ENCODE assay signal across 9 mouse cellular contexts in the genomic region with DNA sequence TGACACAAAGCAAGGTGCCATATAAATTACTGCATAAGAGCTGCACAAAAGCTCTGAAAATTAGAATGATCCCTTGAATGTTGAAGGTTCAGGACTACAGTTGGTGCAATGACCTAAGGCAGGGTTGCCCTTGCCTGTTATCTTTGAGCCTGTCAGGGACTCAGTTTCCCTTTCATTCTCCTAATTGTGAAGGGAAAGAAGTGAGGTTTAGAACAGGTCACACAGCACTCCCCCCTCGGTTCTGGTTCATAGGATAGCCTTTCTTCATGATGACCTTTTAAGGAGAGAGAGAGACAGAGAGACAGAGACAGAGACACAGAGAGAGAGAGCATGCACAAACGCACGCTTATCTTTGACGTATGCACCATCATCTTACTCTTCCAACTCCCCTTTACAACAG. TPM values are rescaled to one million over a fixed set of nuclear protein-coding genes. Genes with fewer than 3 reads are reported as not detected.
DNase-seq lines count a peak whose midpoint lies in the region; ATAC-seq lines count a peak whose summit lies in the region.
"Had no signal": no experiment of that assay in that cellular context is flagged by ENCODE, and none has a peak within 500 bp of the region (broad histone marks: within the 10 kb centered on the region; RNA-seq: fewer than 3 reads in every experiment).

No protein-coding gene starts in this region.

- ATAC-seq in heart, embryonic 15.5 days (replicated peaks; ENCODE audit: insufficient number of reproducible peaks, insufficient read depth, low FRiP score, low read depth): no peak
- ATAC-seq in hindbrain, embryonic 14.5 days (ENCODE audit: low FRiP score): no peak
- no peak for ATAC-seq in midbrain, embryonic 14.5 days (ENCODE audit: low FRiP score, low TSS enrichment)
- ATAC-seq: CD4-positive, CD25-positive, alpha-beta regulatory T cell, adult 4 months had no signal

- H3K27me3 ChIP-seq in heart, embryonic 15.5 days: no peaks in the 10 kb centered on the region
- H3K27me3 ChIP-seq in embryonic facial prominence, embryonic 10.5 days (replicated peaks; ENCODE audit: low read depth, poor library complexity, severe bottlenecking): peaks cover 4% of the 10 kb centered on the region
- H3K27me3 ChIP-seq in hindbrain, embryonic 14.5 days (ENCODE audit: control insufficient read depth, insufficient read depth, low read length): no peaks in the 10 kb centered on the region
- H3K27me3 ChIP-seq in midbrain, embryonic 14.5 days (ENCODE audit: control insufficient read depth, insufficient read depth, low read length): no peaks in the 10 kb centered on the region

- H3K4me3 ChIP-seq in heart, embryonic 15.5 days: no peak overlapping the region
- peak overlapping the region; percentile 77 for H3K4me3 ChIP-seq in embryonic facial prominence, embryonic 10.5 days
- peak overlapping the region; percentile 60 for H3K4me3 ChIP-seq in hindbrain, embryonic 14.5 days (replicated peaks; ENCODE audit: low read length)
- no peak overlapping the region for H3K4me3 ChIP-seq in midbrain, embryonic 14.5 days (replicated peaks; ENCODE audit: low read depth, low read length)

- H3K4me2 ChIP-seq in heart, embryonic 15.5 days: peak overlapping the region; percentile 70; the same call in 1 of the 2 replicates
- H3K4me2 ChIP-seq in hindbrain, embryonic 14.5 days (replicated peaks): peak overlapping the region; percentile 79
- peak overlapping the region; percentile 79 for H3K4me2 ChIP-seq in midbrain, embryonic 14.5 days (ENCODE audit: low read length)

- WGBS in heart, embryonic 15.5 days: 65% methylated on average over 4 of the region's 4 CpGs
- WGBS in embryonic facial prominence, embryonic 10.5 days: 80% methylated on average over 4 of the region's 4 CpGs
- 89% methylated on average over 4 of the region's 4 CpGs for WGBS in hindbrain, embryonic 14.5 days
- WGBS in midbrain, embryonic 14.5 days: 81% methylated on average over 4 of the region's 4 CpGs

- H3K36me3 ChIP-seq in heart, embryonic 15.5 days: no peaks in the 10 kb centered on the region
- H3K36me3 ChIP-seq in embryonic facial prominence, embryonic 10.5 days (replicated peaks): no peaks in the 10 kb centered on the region
- no peaks in the 10 kb centered on the region for H3K36me3 ChIP-seq in hindbrain, embryonic 14.5 days (replicated peaks; ENCODE audit: control insufficient read depth, insufficient read depth)
- no peaks in the 10 kb centered on the region for H3K36me3 ChIP-seq in midbrain, embryonic 14.5 days (ENCODE audit: control insufficient read depth, insufficient read depth, low read length)

- no peak overlapping the region for H3K27ac ChIP-seq in heart, embryonic 15.5 days
- no peak overlapping the region for H3K27ac ChIP-seq in embryonic facial prominence, embryonic 10.5 days (replicated peaks)
- no peak overlapping the region for H3K27ac ChIP-seq in hindbrain, embryonic 14.5 days
- H3K27ac ChIP-seq in midbrain, embryonic 14.5 days (replicated peaks; ENCODE audit: low read depth, low read length): no peak overlapping the region

- intact Hi-C loops in heart, postnatal 14 days (cut with DNase I): loop anchor here (2.0 kb wide), 2 partner anchors 27 to 545 kb away; no protein-coding TSS in a partner anchor

- peaks cover 9% of the 10 kb centered on the region for H3K4me1 ChIP-seq in heart, embryonic 15.5 days (replicated peaks)
- H3K4me1 ChIP-seq in embryonic facial prominence, embryonic 10.5 days: peaks cover 14% of the 10 kb centered on the region
- peaks cover 12% of the 10 kb centered on the region; the same call in 1 of the 2 replicates for H3K4me1 ChIP-seq in hindbrain, embryonic 14.5 days (replicated peaks; ENCODE audit: control insufficient read depth, insufficient read depth, low read length)
- H3K4me1 ChIP-seq in midbrain, embryonic 14.5 days (ENCODE audit: control insufficient read depth, insufficient read depth, low read length): peaks cover 20% of the 10 kb centered on the region

- no peak for DNase-seq in heart, postnatal 14 days
- no peak for DNase-seq in embryonic facial prominence, embryonic 10.5 days (ENCODE audit: low spot score)
- DNase-seq in hindbrain, embryonic 14.5 days (ENCODE audit: low spot score): no peak
- no peak for DNase-seq in midbrain, embryonic 14.5 days
- no peak for DNase-seq in layer of hippocampus, postnatal 25 days (ENCODE audit: extremely low spot score in 1 of 2, low spot score in 1 of 2)
- DNase-seq in layer of hippocampus, postnatal 10 days (ENCODE audit: low spot score in 2 of 2): no peak
- no peak for DNase-seq in right cerebral cortex, postnatal 4 days

- H3K9me3 ChIP-seq in heart, embryonic 15.5 days (replicated peaks): no peaks in the 10 kb centered on the region
- no peaks in the 10 kb centered on the region for H3K9me3 ChIP-seq in embryonic facial prominence, embryonic 10.5 days
- H3K9me3 ChIP-seq in hindbrain, embryonic 14.5 days (ENCODE audit: control insufficient read depth, low read length): no peaks in the 10 kb centered on the region
- no peaks in the 10 kb centered on the region for H3K9me3 ChIP-seq in midbrain, embryonic 14.5 days (ENCODE audit: control insufficient read depth, low read length)

- no peak overlapping the region for H3K9ac ChIP-seq in heart, embryonic 15.5 days
- peak overlapping the region; percentile 80; the same call in 1 of the 2 replicates for H3K9ac ChIP-seq in hindbrain, embryonic 14.5 days
- H3K9ac ChIP-seq in midbrain, embryonic 14.5 days (replicated peaks; ENCODE audit: low read length): no peak overlapping the region

RNA-seq across cellular contexts. Expression of gene Armh4, which starts 0.7 kb away (rescaled TPM):
- 40.7 and 43.1 TPM in 2 replicates for polyA plus RNA-seq in heart, embryonic 15.5 days (2015; fragmentation: Nextera tagmentation; extraction: Ambion mirVana)
- total RNA-seq in heart, postnatal 14 days (2021): 1 to 10 TPM; 4.1 to 5.4 TPM
- polyA plus RNA-seq in embryonic facial prominence, embryonic 10.5 days (2016; fragmentation: Nextera tagmentation; extraction: Ambion mirVana): 18.8 and 22.8 TPM in 2 replicates
- polyA plus RNA-seq in hindbrain, embryonic 14.5 days (2014; fragmentation: Nextera tagmentation; extraction: Ambion mirVana): 28.3 and 29.0 TPM in 2 replicates
- polyA plus RNA-seq in midbrain, embryonic 14.5 days (2014; fragmentation: Nextera tagmentation; extraction: Ambion mirVana): 19.8 and 30.4 TPM in 2 replicates
- 10 to 100 TPM; 26.1 to 28.2 TPM for total RNA-seq in layer of hippocampus, postnatal 25 days (2021)
- 10 to 100 TPM; 34.9 to 36.7 TPM for total RNA-seq in layer of hippocampus, postnatal 10 days (2021)
- polyA plus RNA-seq: CD4-positive, CD25-positive, alpha-beta regulatory T cell, adult 4 months had no signal

Comparison
In these comparisons a context has a peak if more than half of its experiments do, and no peak if none do; other contexts are left out.
1. H3K4me3 ChIP-seq: peak in embryonic facial prominence, embryonic 10.5 days (single experiment) and hindbrain, embryonic 14.5 days (single experiment); none in heart, embryonic 15.5 days (single experiment) and midbrain, embryonic 14.5 days (single experiment).
2. Peak in every context shown above with its lines, with median percentiles within 50 percentile points of each other: H3K4me2 ChIP-seq.